Mouse (Mus musculus) C2C12 (cell line): ENCODE measurements around the gene Nrxn3.

Source experiments
- CEBPB ChIP-seq: IDR thresholded peaks from one replicate; pipeline ENCODE4 v1.6.1; 2011; ENCODE audit warnings: low read depth, mild to moderate bottlenecking, control low read depth, moderate library complexity
- CTCF ChIP-seq: IDR thresholded peaks from one replicate; pipeline ENCODE4 v1.5.1; 2011; ENCODE audit not compliant: control insufficient read depth, insufficient read depth, insufficient read length
- FOSL1 ChIP-seq: IDR thresholded peaks from one replicate; pipeline ENCODE4 v1.8.0; 2011; ENCODE audit warnings: mild to moderate bottlenecking, low read length; ENCODE audit not compliant: poor library complexity, insufficient read depth, severe bottlenecking

DNA sequence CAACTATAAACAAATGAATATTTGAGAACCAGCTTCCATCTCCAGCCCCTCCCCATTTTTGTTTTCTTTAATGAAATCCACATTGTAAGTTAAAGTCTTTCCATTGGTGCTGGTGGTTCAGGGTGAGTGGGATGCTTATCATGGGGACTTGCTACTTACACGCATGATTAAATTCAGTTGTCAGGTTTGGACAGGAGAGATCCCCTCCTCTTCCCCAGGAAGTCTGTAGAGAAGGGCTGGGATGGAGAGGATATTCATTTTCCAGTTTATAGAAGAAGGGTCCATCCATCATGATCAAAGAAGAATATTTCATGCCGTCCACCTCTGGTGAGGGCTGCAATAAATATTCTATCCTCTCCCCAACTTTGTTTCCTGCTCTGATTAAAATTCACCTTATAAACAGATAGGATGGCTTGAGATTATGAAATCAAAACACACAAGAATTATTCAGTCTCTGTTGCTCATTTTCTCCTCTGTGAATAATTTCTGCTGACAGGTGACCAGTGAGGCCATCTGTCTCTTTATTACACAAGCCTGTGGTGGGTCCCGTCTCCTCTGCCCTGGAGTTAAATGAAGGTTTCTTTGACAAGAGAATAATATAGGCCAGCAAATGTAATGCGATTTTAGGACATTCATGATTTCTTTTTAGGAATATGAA, 830.7 kb downstream of the Nrxn3 start:
- no peak for TF ChIP-seq CTCF
- no peak for TF ChIP-seq CEBPB
- no peak for TF ChIP-seq FOSL1
